Mouse (Mus musculus): ENCODE measurements around the gene Tubb2a. TPM values are rescaled to one million over a fixed set of nuclear protein-coding genes. Genes with fewer than 3 reads are reported as not detected.

Tubb2a gene
- polyA plus RNA-seq, 2 experiments = 170 to 328 TPM

DNA sequence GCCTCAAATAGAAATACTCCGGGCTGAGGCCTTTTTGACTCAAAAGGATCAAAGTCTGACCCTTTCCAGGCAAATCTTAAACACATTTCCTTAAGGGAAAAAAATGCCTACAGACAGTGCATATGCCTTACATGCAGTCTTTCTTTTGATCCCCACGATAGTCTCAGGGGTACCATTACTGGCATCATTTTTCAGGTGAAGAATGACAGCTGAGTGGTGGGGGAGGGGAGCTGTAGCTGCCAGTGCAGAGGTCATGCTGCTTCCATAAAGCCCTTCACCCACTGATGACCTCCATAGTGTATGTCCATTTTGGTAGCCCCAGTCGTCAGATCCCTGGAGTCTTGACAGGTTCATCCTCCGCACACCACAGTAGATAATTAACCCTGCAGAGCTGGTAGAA lies 7.5 kb downstream of the Tubb2a start:
- ATAC-seq (ENCODE audit: low FRiP score, low read depth) = no peak
- Histone ChIP-seq H3K9ac (ENCODE audit: low read depth, low read length, severe bottlenecking) (no peak overlapping the region), H3K4me2 (replicated peaks; ENCODE audit: low read depth, low read length, severe bottlenecking) (no peak overlapping the region), H3K4me1 (ENCODE audit: control insufficient read depth, insufficient read depth, low read length) (no peaks in the 10 kb centered on the region), H3K27ac (replicated peaks; ENCODE audit: low read depth, low read length) (no peak overlapping the region), H3K27me3 (ENCODE audit: control insufficient read depth, insufficient read depth, low read length) (no peaks in the 10 kb centered on the region), H3K9me3 (ENCODE audit: control insufficient read depth, low read length) (no peaks in the 10 kb centered on the region), H3K4me3 (replicated peaks; ENCODE audit: low read length) (no peak overlapping the region), H3K36me3 (ENCODE audit: control insufficient read depth, insufficient read depth, low read length) (peaks cover 12% of the 10 kb centered on the region)
- WGBS = 40% methylated on average over 4 of the region's 4 CpGs
- no peak for TF ChIP-seq POLR2A (IDR thresholded peaks at IDR 0.05; ENCODE audit: borderline replicate concordance, extremely low read depth, insufficient read depth, insufficient read length)
- no peak for DNase-seq (ENCODE audit: low spot score)

DNA sequence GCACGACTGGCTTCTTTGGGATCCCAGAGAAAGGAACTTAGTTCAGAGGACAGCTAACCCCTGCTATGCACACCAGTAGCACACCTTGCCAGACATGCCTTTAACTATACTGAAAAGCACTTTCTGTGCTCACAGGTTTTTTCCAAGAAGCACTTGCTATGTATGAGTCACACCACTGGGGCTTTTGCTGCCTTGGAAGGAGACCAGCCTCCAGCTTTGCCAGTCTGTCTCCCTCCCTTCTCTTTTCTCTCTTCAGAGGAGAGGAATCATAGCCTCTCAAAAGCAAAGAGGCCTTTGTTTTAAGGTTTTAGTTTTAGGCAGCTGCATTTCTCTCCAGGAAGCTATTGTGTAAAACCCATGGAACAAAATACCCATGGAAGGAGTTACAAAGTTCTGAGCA lies 11.5 kb downstream of the Tubb2a start:
- Histone ChIP-seq H3K36me3 (ENCODE audit: control insufficient read depth, insufficient read depth, low read length) (peaks cover 19% of the 10 kb centered on the region), H3K4me3 (replicated peaks; ENCODE audit: low read length) (no peak overlapping the region), H3K27ac (replicated peaks; ENCODE audit: low read depth, low read length) (no peak overlapping the region), H3K9me3 (ENCODE audit: control insufficient read depth, low read length) (no peaks in the 10 kb centered on the region), H3K4me1 (ENCODE audit: control insufficient read depth, insufficient read depth, low read length) (no peaks in the 10 kb centered on the region), H3K9ac (ENCODE audit: low read depth, low read length, severe bottlenecking) (no peak overlapping the region), H3K4me2 (replicated peaks; ENCODE audit: low read depth, low read length, severe bottlenecking) (no peak overlapping the region), H3K27me3 (ENCODE audit: control insufficient read depth, insufficient read depth, low read length) (no peaks in the 10 kb centered on the region)
- no peak for TF ChIP-seq POLR2A (IDR thresholded peaks at IDR 0.05; ENCODE audit: borderline replicate concordance, extremely low read depth, insufficient read depth, insufficient read length)
- ATAC-seq (ENCODE audit: low FRiP score, low read depth) = no peak
- no peak for DNase-seq (ENCODE audit: low spot score)
- WGBS = 52% methylated on average over 1 of the region's 1 CpGs

DNA sequence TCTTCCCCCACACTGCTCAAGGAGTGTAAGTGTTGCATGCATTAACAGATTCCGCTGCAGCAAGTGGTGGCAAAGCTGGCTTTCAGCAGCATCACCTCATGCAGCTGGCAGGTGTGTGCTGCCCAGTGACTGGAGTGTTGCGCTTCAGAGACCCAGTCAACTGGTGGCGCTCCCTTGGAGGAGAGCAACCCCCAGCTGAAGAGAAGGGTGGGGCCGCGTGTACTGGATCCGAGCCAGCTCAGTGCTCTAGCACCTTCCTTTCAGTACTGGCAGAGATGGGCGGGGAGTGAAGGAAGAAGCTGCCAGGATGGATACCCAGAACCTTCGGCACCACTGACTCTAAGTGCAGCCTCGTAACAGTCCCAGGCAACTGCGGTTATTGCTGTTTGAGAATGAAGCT lies 15.3 kb downstream of the Tubb2a start:
- Histone ChIP-seq H3K4me3 (replicated peaks; ENCODE audit: low read length) (no peak overlapping the region), H3K4me1 (ENCODE audit: control insufficient read depth, insufficient read depth, low read length) (no peaks in the 10 kb centered on the region), H3K36me3 (ENCODE audit: control insufficient read depth, insufficient read depth, low read length) (peaks cover 33% of the 10 kb centered on the region), H3K9ac (ENCODE audit: low read depth, low read length, severe bottlenecking) (no peak overlapping the region), H3K27me3 (ENCODE audit: control insufficient read depth, insufficient read depth, low read length) (no peaks in the 10 kb centered on the region), H3K27ac (replicated peaks; ENCODE audit: low read depth, low read length) (no peak overlapping the region), H3K4me2 (replicated peaks; ENCODE audit: low read depth, low read length, severe bottlenecking) (no peak overlapping the region), H3K9me3 (ENCODE audit: control insufficient read depth, low read length) (no peaks in the 10 kb centered on the region)
- no peak for DNase-seq (ENCODE audit: low spot score)
- 86% methylated on average over 10 of the region's 10 CpGs for WGBS
- TF ChIP-seq POLR2A (IDR thresholded peaks at IDR 0.05; ENCODE audit: borderline replicate concordance, extremely low read depth, insufficient read depth, insufficient read length) = no peak
- no peak for ATAC-seq (ENCODE audit: low FRiP score, low read depth)

DNA sequence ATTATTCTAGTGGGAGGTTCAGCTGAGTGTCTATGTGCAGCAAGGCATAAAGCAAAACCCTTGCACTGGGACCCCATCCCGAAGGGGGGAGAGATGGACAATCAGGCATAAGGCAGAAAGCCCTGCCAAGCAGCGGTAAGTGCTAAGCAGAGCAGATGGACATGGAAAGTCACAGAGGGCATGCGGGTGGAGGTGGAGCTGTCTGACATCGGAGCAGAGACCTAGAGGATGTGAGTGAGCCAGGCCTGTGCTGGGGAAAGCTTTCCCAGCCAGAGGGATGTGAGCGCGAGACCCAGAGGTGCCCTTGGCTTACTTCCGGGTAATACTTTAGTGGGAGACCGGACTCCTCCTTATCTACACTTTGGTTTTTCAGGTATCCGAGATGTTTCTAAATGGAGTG lies 17.7 kb downstream of the Tubb2a start:
- DNase-seq (ENCODE audit: low spot score) = no peak
- peaks cover 37% of the 10 kb centered on the region for H3K36me3 ChIP-seq (ENCODE audit: control insufficient read depth, insufficient read depth, low read length)

DNA sequence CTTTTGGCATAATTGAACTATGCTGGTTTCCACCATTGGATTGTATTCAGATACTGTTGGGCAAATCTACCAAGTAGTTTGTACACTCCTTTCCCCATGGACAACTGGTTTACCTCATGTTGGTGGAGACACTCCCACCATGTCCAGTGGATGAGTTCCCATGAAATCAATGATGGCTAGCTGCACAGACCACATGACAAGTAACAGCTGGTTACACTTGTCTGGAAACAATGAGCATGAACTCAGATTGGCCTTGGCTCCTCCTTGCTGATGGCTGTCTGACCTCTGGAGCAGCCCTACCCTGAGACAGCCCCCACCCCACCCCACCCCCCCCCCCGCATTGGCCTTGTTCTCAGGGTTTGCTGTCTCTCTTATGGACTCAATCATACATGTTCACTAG lies 20.6 kb downstream of the Tubb2a start:
- no peaks in the 10 kb centered on the region for H3K27me3 ChIP-seq (ENCODE audit: control insufficient read depth, insufficient read depth, low read length)
- no peaks in the 10 kb centered on the region for H3K9me3 ChIP-seq (ENCODE audit: control insufficient read depth, low read length)
- H3K36me3 ChIP-seq (ENCODE audit: control insufficient read depth, insufficient read depth, low read length) = peaks cover 48% of the 10 kb centered on the region
- no peak for TF ChIP-seq POLR2A (IDR thresholded peaks at IDR 0.05; ENCODE audit: borderline replicate concordance, extremely low read depth, insufficient read depth, insufficient read length)
- no peak overlapping the region for H3K9ac ChIP-seq (ENCODE audit: low read depth, low read length, severe bottlenecking)
- WGBS = 93% methylated on average over 1 of the region's 1 CpGs
- no peaks in the 10 kb centered on the region for H3K4me1 ChIP-seq (ENCODE audit: control insufficient read depth, insufficient read depth, low read length)
- H3K27ac ChIP-seq (replicated peaks; ENCODE audit: low read depth, low read length) = no peak overlapping the region
- H3K4me2 ChIP-seq (replicated peaks; ENCODE audit: low read depth, low read length, severe bottlenecking) = no peak overlapping the region
- peak; percentile 41; the same call in 1 of the 2 replicates for ATAC-seq (ENCODE audit: low FRiP score, low read depth)
- DNase-seq (ENCODE audit: low spot score) = no peak
- no peak overlapping the region for H3K4me3 ChIP-seq (replicated peaks; ENCODE audit: low read length)

More for the DNA sequence above, 17.7 kb downstream of the Tubb2a start:
- no peak overlapping the region for H3K4me3 ChIP-seq (replicated peaks; ENCODE audit: low read length)
- H3K4me1 ChIP-seq (ENCODE audit: control insufficient read depth, insufficient read depth, low read length) = no peaks in the 10 kb centered on the region
- no peak overlapping the region for H3K4me2 ChIP-seq (replicated peaks; ENCODE audit: low read depth, low read length, severe bottlenecking)
- no peak overlapping the region for H3K9ac ChIP-seq (ENCODE audit: low read depth, low read length, severe bottlenecking)
- no peaks in the 10 kb centered on the region for H3K9me3 ChIP-seq (ENCODE audit: control insufficient read depth, low read length)
- no peak for TF ChIP-seq POLR2A (IDR thresholded peaks at IDR 0.05; ENCODE audit: borderline replicate concordance, extremely low read depth, insufficient read depth, insufficient read length)
- H3K27ac ChIP-seq (replicated peaks; ENCODE audit: low read depth, low read length) = no peak overlapping the region
- H3K27me3 ChIP-seq (ENCODE audit: control insufficient read depth, insufficient read depth, low read length) = no peaks in the 10 kb centered on the region
- no peak for ATAC-seq (ENCODE audit: low FRiP score, low read depth)
- 89% methylated on average over 9 of the region's 9 CpGs for WGBS

DNA sequence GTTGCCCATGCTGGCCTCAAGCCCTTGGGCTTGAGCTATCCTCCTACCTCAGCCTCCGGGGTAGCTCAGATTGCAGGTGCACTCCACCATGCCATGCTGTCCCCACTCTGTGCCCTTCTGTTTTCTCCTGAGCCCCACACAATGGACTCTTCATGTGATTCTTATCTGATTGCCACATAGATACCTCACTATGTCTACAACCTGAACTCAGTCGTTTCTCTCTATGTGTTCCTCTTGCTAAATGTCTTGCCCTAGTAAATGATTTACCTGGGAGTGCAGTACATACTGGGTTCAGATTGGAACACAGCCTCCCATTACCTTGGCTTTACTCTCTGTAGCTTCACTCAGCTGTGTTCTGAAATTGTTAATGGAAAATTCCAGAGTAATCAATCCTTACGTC lies 22.8 kb downstream of the Tubb2a start:
- Histone ChIP-seq H3K9ac (ENCODE audit: low read depth, low read length, severe bottlenecking) (no peak overlapping the region), H3K27me3 (ENCODE audit: control insufficient read depth, insufficient read depth, low read length) (no peaks in the 10 kb centered on the region), H3K36me3 (ENCODE audit: control insufficient read depth, insufficient read depth, low read length) (peaks cover 49% of the 10 kb centered on the region), H3K4me2 (replicated peaks; ENCODE audit: low read depth, low read length, severe bottlenecking) (no peak overlapping the region), H3K4me1 (ENCODE audit: control insufficient read depth, insufficient read depth, low read length) (no peaks in the 10 kb centered on the region), H3K4me3 (replicated peaks; ENCODE audit: low read length) (no peak overlapping the region), H3K9me3 (ENCODE audit: control insufficient read depth, low read length) (no peaks in the 10 kb centered on the region), H3K27ac (replicated peaks; ENCODE audit: low read depth, low read length) (no peak overlapping the region)
- ATAC-seq (ENCODE audit: low FRiP score, low read depth) (no peak), DNase-seq (ENCODE audit: low spot score) (no peak)
- 84% methylated on average over 3 of the region's 3 CpGs for WGBS
- TF ChIP-seq POLR2A (IDR thresholded peaks at IDR 0.05; ENCODE audit: borderline replicate concordance, extremely low read depth, insufficient read depth, insufficient read length) = no peak
